Mouse (Mus musculus) ovary, adult 18-20 months (tissue): Measurements from ENCODE around the gene Kcng4.
A peak's percentile ranks its signal among the peaks of the same experiment; 100 is the strongest.

Source experiments
- DNase-seq: peaks from one replicate; pipeline ENCODE4 v3.0.0; 2022; ENCODE audit warnings: low spot score, mixed read lengths

Kcng4 gene

DNA sequence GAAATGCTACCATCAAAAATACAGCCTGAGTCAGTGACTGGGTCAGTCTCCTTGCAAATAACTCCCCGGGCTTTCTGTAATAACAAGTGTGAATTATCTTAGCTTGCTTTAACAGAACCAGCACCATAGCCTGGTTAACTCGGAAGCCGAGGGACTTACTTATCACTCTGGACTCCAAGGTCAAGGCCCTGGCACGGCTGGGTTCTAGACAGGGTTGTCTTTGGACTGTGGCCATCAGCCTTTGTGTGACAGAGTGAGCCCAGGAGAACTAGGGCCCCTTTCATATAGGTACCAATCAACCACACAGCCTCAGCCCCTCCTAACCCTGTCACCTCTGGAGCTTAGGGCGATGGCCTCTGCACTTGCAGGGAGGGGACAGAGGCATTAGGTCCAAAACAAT lies 5.6 kb upstream of the Kcng4 start:
- peak; percentile 63 for DNase-seq

DNA sequence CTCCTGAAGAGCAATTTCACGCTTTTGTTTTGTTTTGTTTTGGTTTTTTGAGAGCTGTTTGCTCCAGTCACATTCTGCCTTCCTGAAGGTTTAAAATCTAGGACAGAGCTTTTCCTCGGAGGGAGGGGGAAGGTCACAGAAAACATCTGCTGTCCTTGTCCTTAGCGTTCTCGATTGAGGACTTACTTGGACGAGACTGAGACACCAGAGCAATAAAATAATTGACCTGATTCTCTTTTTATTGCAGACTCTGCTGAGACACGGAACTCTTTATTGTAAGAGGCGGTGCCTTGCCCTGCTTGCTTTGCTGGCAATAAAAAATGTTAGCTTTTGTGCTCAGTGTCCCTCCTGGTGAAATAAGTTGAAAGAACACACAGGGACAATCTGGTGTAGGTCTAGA lies 4.3 kb upstream of the Kcng4 start:
- DNase-seq, result no peak

DNA sequence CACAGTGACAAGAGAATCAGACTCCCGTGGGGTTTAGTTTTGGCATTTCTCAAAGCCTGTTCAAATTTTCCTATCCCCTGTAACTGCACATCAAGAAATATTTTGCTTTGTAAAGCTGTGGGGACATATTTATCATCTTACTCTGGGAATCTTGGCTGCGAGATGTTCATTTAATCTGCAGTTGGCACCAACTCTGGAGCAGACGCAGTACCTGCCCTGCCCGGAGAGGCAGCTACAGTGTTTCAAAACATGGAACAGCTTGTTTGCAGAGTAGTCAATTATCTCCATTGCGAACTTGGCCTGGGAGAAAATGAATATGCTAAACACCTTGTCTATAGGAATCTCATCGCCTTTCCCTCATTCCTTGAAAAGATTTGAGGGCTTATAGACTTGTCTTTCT lies 2.8 kb upstream of the Kcng4 start:
- DNase-seq, result no peak

DNA sequence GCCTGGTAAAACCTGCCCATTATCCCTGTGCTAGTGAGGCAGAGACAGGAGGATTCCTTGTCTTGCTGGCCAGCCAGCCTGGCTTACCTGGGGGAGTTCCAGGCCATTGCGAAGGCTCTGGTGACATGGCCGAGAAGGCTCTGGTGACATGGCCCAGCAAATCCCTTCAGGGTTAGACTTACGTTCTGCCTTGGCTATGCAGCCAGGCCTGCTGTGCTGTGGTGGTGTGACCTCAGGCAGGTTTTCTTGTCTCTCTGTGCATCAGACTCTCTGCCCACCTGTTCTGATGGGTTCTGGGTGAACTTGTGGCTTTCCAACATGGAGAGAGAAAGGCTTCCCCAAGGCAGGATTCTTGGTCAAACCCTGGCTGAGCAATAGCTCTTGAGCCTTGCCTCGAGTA lies 1.9 kb upstream of the Kcng4 start:
- no peak for DNase-seq

DNA sequence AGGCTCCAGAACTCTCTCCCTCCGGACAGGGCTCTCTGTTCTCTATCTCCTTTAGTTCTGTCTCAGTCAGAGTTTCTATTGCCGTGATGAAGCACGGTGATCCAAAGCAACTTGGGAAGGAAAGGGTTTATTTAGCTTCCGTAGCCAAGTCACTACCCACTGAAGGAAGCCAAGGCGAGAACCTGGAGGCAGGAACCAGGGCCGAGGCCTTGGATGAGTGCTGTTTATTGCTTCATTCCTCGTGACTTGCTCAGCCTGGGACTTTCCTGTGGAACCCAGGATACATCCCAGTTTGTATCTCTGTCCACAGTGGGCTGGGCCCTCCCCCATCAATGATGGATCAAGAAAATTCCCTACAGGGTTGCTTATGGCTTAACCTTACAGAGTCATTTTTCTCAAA lies 1.3 kb upstream of the Kcng4 start:
- no peak for DNase-seq

GRCm38 (mm10) chr8:119635958-119636357 lies 478 bp upstream of the Kcng4 start:
- no peak for DNase-seq

DNA sequence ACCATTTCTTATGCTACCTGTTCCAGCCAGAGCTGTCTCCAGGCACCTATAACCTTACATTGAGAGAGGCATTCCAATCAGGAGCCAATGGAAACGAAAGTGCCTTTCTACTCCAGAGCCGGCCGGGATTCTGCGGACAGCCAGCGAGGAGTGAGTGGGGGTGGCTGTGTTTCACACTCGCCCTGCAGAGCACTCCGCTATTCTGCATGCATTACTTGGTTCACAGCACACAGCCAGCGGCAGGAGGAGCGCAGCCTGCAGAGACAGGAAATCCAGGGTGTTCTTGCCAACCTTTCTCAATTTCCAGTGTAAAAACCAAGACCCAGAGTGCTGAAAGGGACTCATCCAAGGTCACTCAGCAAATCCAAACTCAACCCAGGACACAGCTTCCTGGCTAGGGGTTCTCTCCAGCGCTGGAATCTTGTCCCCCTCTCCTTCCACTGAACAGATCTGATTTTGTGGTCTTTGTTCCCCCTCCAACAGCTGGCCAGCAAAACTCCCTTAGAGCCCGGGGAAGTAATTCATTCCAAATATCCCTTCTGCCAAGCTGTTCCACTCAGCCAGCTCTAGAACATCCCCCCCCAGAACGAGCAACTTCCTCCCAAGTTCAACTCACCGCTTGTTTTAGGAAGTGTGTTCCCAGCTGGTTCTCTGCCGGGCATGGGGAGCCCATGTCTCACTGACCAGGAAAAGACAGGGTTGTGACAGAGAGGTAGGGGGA lies 704 bp downstream of the Kcng4 start:
- DNase-seq, result no peak

GRCm38 (mm10) chr8:119632909-119633308 lies 2.6 kb downstream of the Kcng4 start:
- no peak for DNase-seq

DNA sequence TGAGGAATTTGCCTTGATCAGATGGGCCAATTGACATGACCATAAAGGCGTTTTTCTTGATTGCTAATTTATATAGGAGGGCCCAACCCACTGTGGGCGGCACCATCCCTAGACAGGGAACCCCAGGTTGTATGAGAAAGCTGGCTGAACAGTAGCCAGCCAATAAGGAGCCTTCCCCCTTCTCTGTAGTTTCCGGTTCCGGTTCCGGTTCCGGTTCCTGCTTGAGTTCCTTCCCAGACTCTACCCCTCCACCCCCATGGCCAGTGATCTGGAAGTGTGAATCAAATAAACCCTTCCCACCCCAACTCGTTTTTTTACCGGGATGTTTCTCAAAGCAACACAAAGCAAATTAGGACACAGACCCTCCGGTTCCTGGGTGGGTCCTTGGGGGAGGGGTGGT lies 3.2 kb downstream of the Kcng4 start:
- DNase-seq, result no peak

DNA sequence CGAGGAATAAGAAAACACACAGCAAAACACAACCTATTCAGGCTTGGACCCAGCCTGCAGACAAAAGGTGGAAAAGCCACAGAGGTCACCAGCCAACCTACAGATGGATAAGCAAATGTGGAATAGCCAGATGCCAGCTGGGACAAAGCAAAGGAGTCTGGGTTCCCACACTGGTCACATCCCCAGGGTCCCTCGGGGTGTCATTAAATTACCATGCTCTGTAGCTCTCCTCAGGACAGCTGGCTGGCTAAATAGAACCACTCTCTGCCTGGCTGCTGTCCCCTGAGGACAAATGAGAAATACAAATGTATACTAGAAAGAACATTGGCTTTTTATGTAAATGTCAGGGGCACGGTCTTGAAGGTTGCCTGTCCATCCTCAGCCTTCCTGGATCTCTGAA lies 4.6 kb downstream of the Kcng4 start:
- no peak for DNase-seq

- DNase-seq, result no peak
Measured at GRCm38 (mm10) chr8:119627613-119628359, 7.7 kb downstream of the Kcng4 start.

GRCm38 (mm10) chr8:119627199-119627598 lies 8.3 kb downstream of the Kcng4 start:
- no peak for DNase-seq

DNA sequence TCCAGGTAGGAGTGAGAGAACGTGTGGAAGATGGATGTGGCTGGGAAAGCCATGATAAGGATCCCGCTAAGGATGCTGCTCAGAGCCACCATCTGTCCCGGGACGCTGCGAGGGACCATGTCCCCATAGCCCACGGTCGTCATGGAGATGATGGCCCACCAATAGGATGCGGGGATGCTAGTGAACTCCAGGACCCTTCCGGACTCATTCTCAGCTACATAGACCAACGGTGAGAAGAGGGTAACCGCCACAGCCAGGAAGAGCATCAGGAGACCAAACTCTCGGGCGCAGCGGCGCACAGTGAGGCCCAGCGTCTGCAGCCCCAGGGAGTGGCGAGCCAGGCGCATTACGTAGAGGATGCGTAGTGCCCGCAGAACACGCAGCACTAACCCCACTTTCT lies 9.7 kb downstream of the Kcng4 start:
- DNase-seq, result no peak

GRCm38 (mm10) chr8:119624916-119625315 lies 10.6 kb downstream of the Kcng4 start:
- no peak for DNase-seq

DNA sequence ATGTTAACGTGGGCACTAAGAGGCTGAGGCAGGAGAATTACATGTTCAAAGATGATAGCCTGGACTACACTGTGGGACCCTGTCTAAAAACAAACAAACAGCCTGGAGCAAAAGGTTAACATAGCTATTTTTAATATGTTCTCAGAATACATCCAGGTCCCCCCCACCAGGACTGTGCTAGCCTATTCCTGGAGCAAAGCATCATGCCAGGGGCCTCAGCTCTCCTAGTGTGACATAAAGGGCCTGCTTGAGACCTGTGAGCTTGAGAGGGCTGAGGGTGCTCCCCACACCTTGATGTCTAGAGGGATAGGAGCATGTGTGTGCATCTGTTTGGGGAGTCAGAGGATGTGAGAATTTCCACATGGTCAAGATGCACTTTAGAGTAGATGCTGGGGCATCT lies 11.7 kb downstream of the Kcng4 start:
- DNase-seq, result no peak

DNA sequence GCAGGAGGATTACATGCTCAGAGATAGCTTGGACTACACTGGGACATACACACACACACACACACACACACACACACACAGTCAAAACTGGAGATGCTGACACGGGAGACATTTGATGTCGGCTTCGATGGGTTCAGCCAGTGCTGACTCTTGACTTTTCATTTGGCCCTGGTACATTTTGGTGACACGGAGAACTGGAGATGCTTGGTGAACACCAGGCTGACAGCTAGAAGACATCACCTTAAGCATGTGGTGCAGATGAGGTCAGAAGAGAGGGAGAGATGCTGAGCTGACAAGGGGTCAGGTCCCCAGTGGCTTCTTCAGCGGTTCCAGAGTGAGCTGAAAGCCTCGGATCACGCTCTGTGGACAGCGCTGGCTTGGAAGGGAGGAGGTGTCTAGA lies 12.4 kb downstream of the Kcng4 start:
- no peak for DNase-seq

- DNase-seq, result no peak
Measured at GRCm38 (mm10) chr8:119622555-119622954, 12.9 kb downstream of the Kcng4 start.

DNA sequence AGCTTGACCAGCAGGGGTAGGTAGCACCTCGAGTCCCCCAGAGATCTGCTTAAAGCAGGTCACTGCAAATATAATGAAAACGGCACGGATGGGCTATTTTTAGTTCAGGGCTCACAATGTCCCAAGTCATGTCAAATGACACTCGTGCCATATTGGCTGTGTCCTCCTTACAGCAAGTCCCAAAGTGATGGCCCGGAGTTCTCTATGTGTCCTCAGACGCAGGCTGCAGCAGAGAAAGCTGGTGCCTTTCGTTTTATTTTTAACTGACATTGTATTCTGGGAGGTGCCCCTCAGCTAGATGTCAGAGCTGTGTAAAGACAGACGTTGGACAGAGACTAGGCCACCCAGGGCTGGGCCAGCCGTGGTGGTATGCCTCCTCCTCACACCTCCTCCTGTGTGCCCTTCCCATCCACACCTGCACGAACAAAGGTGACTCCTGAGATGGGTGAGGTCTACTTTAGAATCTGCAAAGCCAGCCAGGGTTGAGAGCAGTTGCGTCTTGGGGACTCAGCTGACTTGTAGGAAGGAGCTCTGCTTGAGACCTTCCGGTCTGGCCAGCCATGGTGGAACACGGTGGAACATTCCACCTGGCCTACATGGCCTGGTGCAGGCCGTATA lies 14.5 kb downstream of the Kcng4 start:
- no peak for DNase-seq

GRCm38 (mm10) chr8:119620116-119620840 lies 15.2 kb downstream of the Kcng4 start:
- no peak for DNase-seq

DNA sequence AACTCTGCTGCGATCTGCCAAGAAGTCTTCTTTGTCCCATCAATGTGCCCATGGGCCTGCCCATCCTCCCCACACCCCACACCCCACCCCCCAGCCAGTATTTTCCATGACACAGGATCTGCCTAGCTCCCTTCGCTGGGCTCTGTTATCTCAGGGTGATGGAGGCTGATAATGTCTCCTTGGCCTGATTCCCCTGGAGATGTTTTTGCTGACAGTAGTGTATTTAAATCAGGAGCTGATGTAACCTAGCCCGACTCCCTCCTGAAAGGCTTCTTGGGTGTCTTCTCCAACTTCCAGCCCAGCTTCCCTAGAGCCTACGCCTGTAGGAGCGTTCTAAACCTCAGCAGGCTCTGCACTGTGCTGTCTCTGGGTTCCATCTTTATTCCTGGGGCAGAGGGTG lies 16.6 kb downstream of the Kcng4 start:
- DNase-seq, result no peak

DNA sequence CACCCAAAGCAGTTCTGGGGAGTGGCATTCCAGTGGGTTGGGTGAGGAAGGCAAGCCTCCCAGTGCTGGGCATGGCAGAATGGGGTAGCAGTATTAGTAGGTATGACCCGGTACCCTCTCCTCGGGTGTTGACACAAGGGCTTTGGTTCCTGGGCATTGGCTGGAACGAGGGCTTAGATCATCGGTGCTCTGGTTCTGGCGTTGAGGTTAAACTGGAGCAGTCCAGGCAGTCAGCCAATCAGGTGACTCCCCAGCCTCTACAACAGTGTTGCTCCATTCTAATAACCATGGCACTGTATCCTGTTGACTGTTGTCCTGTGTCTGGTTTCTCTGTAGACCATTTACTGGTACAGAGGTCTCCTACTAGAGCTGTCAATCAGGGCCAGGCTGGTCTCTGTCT lies 17.9 kb downstream of the Kcng4 start:
- DNase-seq, result no peak

DNA sequence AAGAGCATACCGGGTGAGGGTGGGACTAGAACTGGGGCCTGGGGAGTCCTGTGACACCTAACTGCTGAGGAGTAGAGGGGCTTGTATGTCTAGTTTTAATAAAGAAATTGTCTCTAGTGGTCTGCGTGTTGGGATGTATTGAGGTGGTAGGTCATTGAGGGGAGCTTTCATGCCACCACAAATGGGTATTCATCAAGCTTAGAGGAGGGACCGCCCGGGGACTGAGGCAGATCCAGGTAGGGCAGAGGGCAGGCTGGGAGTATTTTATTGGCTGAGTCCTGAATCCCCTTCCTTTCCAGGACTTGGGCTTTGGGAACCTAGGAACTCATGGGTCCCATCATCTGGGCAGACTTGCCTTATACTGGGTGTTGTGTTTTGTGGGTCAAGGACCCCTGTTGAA lies 18.7 kb downstream of the Kcng4 start:
- no peak for DNase-seq

GRCm38 (mm10) chr8:119616358-119616757 lies 19.1 kb downstream of the Kcng4 start:
- DNase-seq, result no peak
